8 mouse cellular contexts compared by ENCODE assay signal in genomic region chr15:38406114-38406960, GRCm38 (mm10).
DNase-seq lines count a peak whose midpoint lies in the region; ATAC-seq and TF ChIP-seq lines count a peak whose summit lies in the region.
"Had no signal": no experiment of that assay in that cellular context is flagged by ENCODE, and none has a peak within 500 bp of the region (broad histone marks: within the 10 kb centered on the region; RNA-seq: fewer than 3 reads in every experiment).

No protein-coding gene starts in this region.

- intact Hi-C loops in heart, postnatal 10 days (cut with DNase I): no loop called here

- no peaks in the 10 kb centered on the region for H3K27me3 ChIP-seq in heart, postnatal 0 days (ENCODE audit: control insufficient read depth, insufficient read depth, low read length)
- H3K27me3 ChIP-seq in liver, embryonic 16.5 days (ENCODE audit: control insufficient read depth, insufficient read depth, low read depth, low read length): no peaks in the 10 kb centered on the region

- H3K4me1 ChIP-seq in heart, postnatal 0 days (ENCODE audit: control insufficient read depth, insufficient read depth): peaks cover 27% of the 10 kb centered on the region
- peaks cover 24% of the 10 kb centered on the region for H3K4me1 ChIP-seq in liver, embryonic 16.5 days (ENCODE audit: control insufficient read depth, low read depth, low read length)

- ATAC-seq in heart, postnatal 0 days (ENCODE audit: insufficient read depth, low read depth): no peak
- ATAC-seq in liver, embryonic 16.5 days (ENCODE audit: low read depth): peak; percentile 60
- ATAC-seq in inflammation-experienced regulatory T-cells, adult 6 months: no peak

- H3K36me3 ChIP-seq in heart, postnatal 0 days (replicated peaks; ENCODE audit: control insufficient read depth, insufficient read depth, low read length): no peaks in the 10 kb centered on the region
- no peaks in the 10 kb centered on the region for H3K36me3 ChIP-seq in liver, embryonic 16.5 days (ENCODE audit: control insufficient read depth, insufficient read depth)

- TF ChIP-seq EP300 in heart, postnatal 0 days (IDR thresholded peaks at IDR 0.05; ENCODE audit: low read depth): no peak

- no peaks in the 10 kb centered on the region for H3K9me3 ChIP-seq in heart, postnatal 0 days (replicated peaks; ENCODE audit: control insufficient read depth, low read length)
- no peaks in the 10 kb centered on the region for H3K9me3 ChIP-seq in liver, embryonic 16.5 days (replicated peaks; ENCODE audit: control insufficient read depth, low read length)

- TF ChIP-seq CTCF in heart, postnatal 0 days (IDR thresholded peaks at IDR 0.05; ENCODE audit: low read depth): no peak

- H3K4me3 ChIP-seq in heart, postnatal 0 days (ENCODE audit: low read depth, low read length): no peak overlapping the region
- H3K4me3 ChIP-seq in liver, embryonic 16.5 days (ENCODE audit: low read depth, low read length): no peak overlapping the region

- no peak overlapping the region for H3K4me2 ChIP-seq in heart, postnatal 0 days (ENCODE audit: low read depth, low read length)
- no peak overlapping the region for H3K4me2 ChIP-seq in liver, embryonic 16.5 days (ENCODE audit: low read depth, low read length)

- H3K27ac ChIP-seq in heart, postnatal 0 days (ENCODE audit: low read depth): no peak overlapping the region; the same call in 1 of the 2 replicates
- no peak overlapping the region; the same call in 1 of the 2 replicates for H3K27ac ChIP-seq in liver, embryonic 16.5 days (ENCODE audit: low read length)

- WGBS in heart, postnatal 0 days: 45% methylated on average over 13 of the region's 13 CpGs
- 19% methylated on average over 13 of the region's 13 CpGs for WGBS in liver, embryonic 16.5 days (ENCODE audit: insufficient replicate concordance)

- peak; percentile 41 for DNase-seq in heart, postnatal 0 days (ENCODE audit: low spot score)
- DNase-seq in heart, postnatal 10 days: no peak
- DNase-seq in ES-CJ7 (ENCODE audit: low read depth, low spot score) (peak; percentile 92), R1 (ENCODE audit: low read depth, low spot score) (peak; percentile 91)
- DNase-seq in kidney, adult 9 months: no peak
- DNase-seq: kidney, adult 11 months had no signal

- no peak overlapping the region; the same call in 1 of the 2 replicates for H3K9ac ChIP-seq in heart, postnatal 0 days (replicated peaks; ENCODE audit: low read depth, low read length)
- no peak overlapping the region for H3K9ac ChIP-seq in liver, embryonic 16.5 days (ENCODE audit: low read depth, low read length)

Comparison
In these comparisons a context has a peak if more than half of its experiments do, and no peak if none do; other contexts are left out.
1. DNase-seq: peak in heart, postnatal 0 days (single experiment), ES-CJ7 (single experiment) and R1 (single experiment); none in heart, postnatal 10 days (0 of 2) and kidney, adult 9 months (single experiment).